Mouse (Mus musculus): Measurements from ENCODE around the gene Nop14. TPM values are rescaled to one million over a fixed set of nuclear protein-coding genes. Genes with fewer than 3 reads are reported as not detected.

Gene Nop14
- 11.7 and 14.9 TPM in 2 replicates for polyA plus RNA-seq (2015; fragmentation: Nextera tagmentation; extraction: Ambion mirVana)

GRCm38 (mm10) chr5:34659686-34660590, at the start of gene Nop14, which contains the start of gene Grk4:
Nop14 (minus strand) TSS chr5:34660148.
Grk4 (plus strand) TSS chr5:34660379.

GRCm38 (mm10) chr5:34636481-34637287, 23.3 kb downstream of the Nop14 start, which contains the start of gene Mfsd10:
Mfsd10 (minus strand) TSS chr5:34637212.

Other genes starting within 250 kb of the Nop14 start
- 15.2 and 21.9 TPM in 2 replicates for gene Tnip2, start 146.2 kb downstream of the Nop14 start, polyA plus RNA-seq (2015; fragmentation: Nextera tagmentation; extraction: Ambion mirVana)
- gene Sh3bp2, start 134.3 kb downstream of the Nop14 start, polyA plus RNA-seq (2015; fragmentation: Nextera tagmentation; extraction: Ambion mirVana) = 10.6 and 12.1 TPM in 2 replicates
- 117 TPM in 2 replicates for gene Add1, start 86.5 kb downstream of the Nop14 start, polyA plus RNA-seq (2015; fragmentation: Nextera tagmentation; extraction: Ambion mirVana)
- 55.7 and 92.6 TPM in 2 replicates for gene Mfsd10, start 22.9 kb downstream of the Nop14 start, polyA plus RNA-seq (2015; fragmentation: Nextera tagmentation; extraction: Ambion mirVana)
- 4.0 and 4.5 TPM in 2 replicates for gene Grk4, start 231 bp upstream of the Nop14 start, polyA plus RNA-seq (2015; fragmentation: Nextera tagmentation; extraction: Ambion mirVana)
- 3.5 and 5.8 TPM in 2 replicates for gene Htt, start 101.6 kb upstream of the Nop14 start, polyA plus RNA-seq (2015; fragmentation: Nextera tagmentation; extraction: Ambion mirVana)
- 0.87 and 1.3 TPM in 2 replicates for gene Msantd1, start 247.9 kb upstream of the Nop14 start, polyA plus RNA-seq (2015; fragmentation: Nextera tagmentation; extraction: Ambion mirVana)